Mouse (Mus musculus): Measurements from ENCODE around the gene Gm5797. TPM values are rescaled to one million over a fixed set of nuclear protein-coding genes. Genes with fewer than 3 reads are reported as not detected.

Gene Gm5797
- not detected in 2 replicates for polyA plus RNA-seq (2012; ENCODE audit: low replicate concordance)

DNA sequence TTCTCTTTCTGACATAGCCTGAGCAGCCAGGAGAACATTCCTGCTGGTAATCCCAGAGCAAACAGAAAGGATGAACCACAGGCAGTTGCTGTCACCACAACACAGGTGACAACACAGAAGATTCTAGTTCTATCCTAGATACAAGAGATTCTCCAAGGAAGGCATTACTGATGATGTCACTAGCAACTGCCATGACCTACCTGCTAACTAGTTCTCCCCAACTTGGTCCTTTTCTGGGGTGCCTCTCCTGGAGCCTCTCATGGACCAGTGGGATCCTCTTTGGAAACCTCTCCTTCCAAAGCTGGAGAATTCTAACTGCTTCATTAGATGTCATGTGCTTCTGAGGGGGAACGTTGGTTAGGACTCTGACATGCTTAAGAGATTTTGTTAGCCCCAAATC is at the start of gene Gm5797:
Gene Gm5797, minus strand, starts transcription at position 101 of the 400 bp plus-strand sequence.

GRCm38 (mm10) chr14:7365034-7365433 is 32.8 kb upstream of the Gm5797 start, which contains the start of gene Gm8374:
Gene Gm8374, minus strand, starts transcription at chr14:7365134.

GRCm38 (mm10) chr14:7314661-7315060 is 17.5 kb downstream of the Gm5797 start, which contains the start of gene Gm3739:
Gene Gm3739, minus strand, starts transcription at chr14:7315049.

Other genes starting within 250 kb of the Gm5797 start
- gene Gm3696, start 231.8 kb downstream of the Gm5797 start, polyA plus RNA-seq (2012; ENCODE audit: low replicate concordance) = not detected in 2 replicates
- gene Gm6676, start 207.0 kb downstream of the Gm5797 start, polyA plus RNA-seq (2012; ENCODE audit: low replicate concordance) = not detected in 2 replicates
- gene Gm3512, start 157.9 kb downstream of the Gm5797 start, polyA plus RNA-seq (2012; ENCODE audit: low replicate concordance) = not detected in 2 replicates
- gene Gm16434, start 137.9 kb downstream of the Gm5797 start, polyA plus RNA-seq (2012; ENCODE audit: low replicate concordance) = not detected in 2 replicates
- not detected in 2 replicates for gene Gm3727, start 67.7 kb downstream of the Gm5797 start, polyA plus RNA-seq (2012; ENCODE audit: low replicate concordance)
- gene Gm3739, start 17.3 kb downstream of the Gm5797 start, polyA plus RNA-seq (2012; ENCODE audit: low replicate concordance) = 0.13 TPM in 1 of 2 replicates, not detected in the other
- not detected in 2 replicates for gene Gm8374, start 32.7 kb upstream of the Gm5797 start, polyA plus RNA-seq (2012; ENCODE audit: low replicate concordance)
- gene Gm3755, start 118.5 kb upstream of the Gm5797 start, polyA plus RNA-seq (2012; ENCODE audit: low replicate concordance) = not detected in 2 replicates
- gene Gm3752, start 151.4 kb upstream of the Gm5797 start, polyA plus RNA-seq (2012; ENCODE audit: low replicate concordance) = not detected in 2 replicates
- not detected in 2 replicates for gene Gm3558, start 236.2 kb upstream of the Gm5797 start, polyA plus RNA-seq (2012; ENCODE audit: low replicate concordance)

Measured in hematopoietic multipotent progenitor cell, adult 10-12 weeks (in vitro differentiated cells).